Mouse (Mus musculus): ENCODE measurements around the gene Etv3.

Etv3 gene

DNA sequence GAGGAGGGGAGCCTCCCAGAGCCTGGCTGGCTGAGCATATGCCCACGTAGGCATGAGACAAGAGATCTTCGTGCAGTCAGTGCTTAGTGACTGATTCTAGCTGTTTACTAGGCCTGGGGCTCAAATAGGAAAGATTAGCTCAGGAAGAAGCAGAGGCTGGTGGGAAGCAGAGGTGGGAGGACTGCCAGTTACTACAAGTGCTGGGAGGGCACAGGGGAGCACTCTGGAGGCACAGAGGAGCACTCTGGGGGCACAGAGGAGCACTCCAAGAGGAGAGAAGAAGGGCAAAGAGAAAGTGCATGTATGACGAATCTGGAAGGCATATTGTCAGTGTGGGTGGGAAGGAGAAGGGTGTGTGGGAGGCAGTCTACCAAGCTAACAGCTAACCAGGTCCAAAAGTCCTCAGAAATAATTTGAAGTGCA lies 30.9 kb downstream of the Etv3 start:
- DNase-seq (ENCODE audit: low spot score in 2 of 2): no peak

DNA sequence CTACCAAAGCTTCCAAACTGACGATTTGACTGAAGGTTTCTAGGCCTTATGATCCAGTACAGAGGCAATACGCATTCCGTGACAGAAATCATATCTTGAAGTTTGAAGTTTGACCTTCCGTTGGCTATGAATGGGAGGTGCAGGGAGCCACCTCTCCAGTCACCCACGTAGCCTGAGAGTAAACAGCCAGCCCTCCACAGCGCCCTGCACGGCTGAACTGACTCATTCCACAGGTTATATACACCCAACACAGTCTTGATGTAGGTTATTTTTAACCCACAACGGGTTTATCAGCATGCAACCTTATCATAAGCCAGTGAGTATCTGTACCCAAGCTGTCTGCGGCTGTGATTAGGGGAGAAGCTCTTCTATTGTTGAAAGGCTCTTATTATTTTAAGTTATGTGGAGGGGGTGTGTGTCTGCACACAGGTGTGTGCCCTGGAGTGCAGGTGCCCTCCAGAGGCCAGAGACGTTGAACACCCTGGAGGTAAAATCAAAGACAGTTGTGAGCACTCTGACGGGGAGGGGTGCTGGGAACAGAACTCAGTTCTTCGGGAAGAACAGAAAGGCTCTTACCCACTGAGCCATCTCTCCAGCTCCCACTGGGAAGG lies 31.6 kb downstream of the Etv3 start:
- no peak for DNase-seq (ENCODE audit: low spot score in 2 of 2)

DNA sequence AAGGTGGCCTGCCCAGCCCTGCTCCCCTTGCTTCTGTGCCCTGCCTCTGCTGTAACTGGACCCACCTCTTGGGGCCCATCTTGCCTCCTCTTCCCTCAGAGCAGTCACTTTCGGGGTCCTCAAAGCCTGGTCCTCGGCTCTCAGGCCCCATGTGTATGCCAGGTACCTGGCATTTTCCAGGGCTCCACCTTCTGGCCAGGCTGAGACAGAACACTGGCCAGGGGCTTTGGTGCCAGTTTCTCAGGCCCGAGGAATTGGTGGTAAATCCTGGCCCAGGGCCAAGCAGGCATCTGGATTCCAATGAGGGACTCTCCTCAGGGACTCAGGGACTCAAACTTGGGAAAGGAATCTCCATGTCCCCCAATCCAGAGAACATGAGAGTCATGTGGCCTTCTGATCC lies 34.9 kb downstream of the Etv3 start:
- no peak for DNase-seq (ENCODE audit: low spot score in 2 of 2)

DNA sequence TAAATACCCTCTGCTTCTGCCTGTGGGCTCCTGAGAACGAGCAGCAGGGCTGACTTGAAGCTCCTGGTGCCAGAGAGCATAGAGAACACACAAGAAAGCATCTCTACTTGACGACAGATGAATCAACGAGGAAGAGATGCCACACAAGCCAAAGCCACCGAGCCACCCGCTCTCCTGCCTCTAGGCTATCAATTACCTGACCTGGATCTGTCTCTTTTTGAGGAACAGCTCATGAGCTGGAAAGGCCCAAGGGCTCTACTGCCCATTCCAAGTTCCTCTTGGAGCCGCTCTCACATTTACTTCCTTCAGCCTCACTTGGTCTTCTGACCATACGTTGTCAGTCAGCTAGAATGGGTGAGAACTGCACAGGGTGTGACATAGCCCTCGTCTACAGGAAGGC lies 36.2 kb downstream of the Etv3 start:
- DNase-seq (ENCODE audit: low spot score in 2 of 2): no peak

DNA sequence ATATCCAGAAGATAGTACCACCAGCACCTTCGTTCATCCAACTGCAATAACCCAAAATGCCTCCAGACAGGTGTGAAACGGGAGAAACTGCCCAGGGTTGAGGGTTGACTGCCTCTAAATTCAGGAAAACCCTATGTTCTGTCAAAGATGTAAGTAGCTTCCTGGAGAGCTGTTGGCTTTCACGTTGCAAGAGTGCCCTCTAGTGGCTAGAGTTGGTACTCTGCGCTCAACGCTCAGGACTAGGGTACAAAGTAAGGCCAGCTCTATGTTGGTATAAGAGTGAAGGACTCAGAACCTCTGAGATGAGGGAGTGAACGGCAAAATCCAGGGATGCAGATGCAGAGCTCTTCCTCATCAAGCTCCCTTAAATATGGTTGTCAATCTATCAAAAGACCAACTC lies 37.2 kb downstream of the Etv3 start:
- DNase-seq (ENCODE audit: low spot score in 2 of 2): peak; percentile 62 to 78

DNA sequence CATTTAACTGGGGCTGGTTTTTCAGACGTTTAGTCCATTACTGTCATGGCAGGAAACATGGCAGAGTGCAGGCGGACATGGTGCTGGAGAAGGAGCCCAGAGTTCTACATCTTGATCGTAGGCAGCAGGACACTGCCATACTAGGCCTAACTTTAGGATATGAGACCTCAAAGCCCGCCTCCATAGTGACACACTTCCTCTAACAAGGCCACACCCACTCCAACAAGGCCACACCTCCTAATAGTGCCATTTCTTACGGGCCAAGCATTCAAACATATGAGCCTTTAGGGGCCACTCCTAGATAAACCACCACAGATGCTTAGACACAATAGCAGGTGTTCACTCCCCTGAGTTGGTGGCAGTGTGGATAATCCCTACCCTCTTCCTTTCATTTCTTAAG lies 38.3 kb downstream of the Etv3 start:
- DNase-seq (ENCODE audit: low spot score in 2 of 2): no peak

DNA sequence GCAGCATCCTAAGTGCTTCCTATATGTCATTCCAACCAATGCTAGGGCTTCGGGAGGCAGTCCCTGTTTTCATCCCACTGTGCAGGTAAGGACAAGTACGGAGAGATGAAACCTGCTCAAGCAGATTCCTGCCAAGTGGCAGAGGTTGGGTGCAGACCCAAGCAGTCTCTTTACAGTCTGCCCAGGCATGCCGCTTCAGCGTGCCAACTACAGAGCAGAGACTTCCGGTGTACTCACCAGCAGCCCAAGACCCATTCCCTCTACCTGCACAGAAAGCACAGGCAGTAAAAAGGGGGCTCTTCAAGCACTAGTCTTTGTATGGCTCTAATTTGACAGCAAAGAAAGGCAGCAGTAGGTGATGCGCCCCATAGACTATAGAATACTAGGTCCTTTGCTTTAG lies 40.4 kb downstream of the Etv3 start:
- DNase-seq (ENCODE audit: low spot score in 2 of 2): peak in 1 of 2 experiments; percentile 49

DNA sequence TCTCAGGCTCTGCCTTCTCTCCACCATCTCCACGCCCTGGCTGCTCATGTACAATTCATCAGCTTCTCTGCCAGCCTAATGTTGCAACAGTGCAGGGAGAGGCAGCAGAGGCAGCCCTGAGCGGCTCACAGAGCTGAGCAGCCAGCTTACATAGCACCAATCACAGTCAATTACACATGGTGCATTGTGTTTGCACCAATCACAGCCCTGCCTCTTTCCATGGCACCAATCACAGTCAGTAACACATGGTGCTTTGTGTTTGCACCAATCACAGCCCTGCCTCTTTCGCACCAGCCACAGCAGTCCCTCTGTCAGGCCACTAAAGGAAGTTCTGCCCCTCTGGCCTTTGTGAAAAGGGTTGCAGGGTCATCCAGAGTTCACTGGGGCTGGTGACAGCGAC lies 40.9 kb downstream of the Etv3 start:
- DNase-seq (ENCODE audit: low spot score in 2 of 2): peak; percentile 41 to 49

DNA sequence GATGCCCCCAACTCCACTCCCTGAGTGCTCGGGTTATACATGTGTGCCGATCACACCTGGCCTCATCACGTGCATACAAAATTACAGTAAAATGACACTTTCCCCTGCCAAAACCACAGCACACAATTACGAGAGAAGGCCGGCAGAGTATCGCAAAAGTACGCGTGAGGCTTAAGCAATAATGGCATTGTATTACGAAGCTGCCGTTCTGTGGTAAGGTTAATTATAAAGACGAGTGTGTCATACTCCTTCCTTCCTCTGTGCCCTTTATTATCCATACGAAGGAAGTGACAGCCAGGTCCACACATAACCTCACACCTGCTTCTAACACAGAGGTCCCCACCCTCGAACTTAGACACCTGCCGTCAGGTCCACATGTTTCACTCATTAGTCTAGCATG lies 42.3 kb downstream of the Etv3 start:
- DNase-seq (ENCODE audit: low spot score in 2 of 2): no peak

DNA sequence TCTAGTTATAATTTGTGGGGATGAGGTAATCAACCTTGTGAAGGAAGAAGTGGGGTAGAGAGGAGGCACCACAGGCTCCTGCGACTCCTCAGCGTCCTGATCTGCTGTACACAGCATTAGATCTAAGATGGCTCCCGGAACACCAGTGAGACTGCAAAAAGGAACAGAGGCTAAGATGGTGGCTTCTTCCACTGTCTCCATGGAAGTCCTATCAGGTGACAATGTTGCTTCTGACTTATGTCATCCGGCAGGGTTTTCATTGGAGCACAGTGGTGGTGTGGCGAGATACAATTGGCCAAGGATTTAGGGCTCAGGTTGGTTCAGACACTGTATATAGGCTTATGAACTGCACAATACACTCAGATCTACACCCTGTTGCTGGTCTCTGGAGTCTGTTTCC lies 43.5 kb downstream of the Etv3 start:
- no peak for DNase-seq (ENCODE audit: low spot score in 2 of 2)

DNA sequence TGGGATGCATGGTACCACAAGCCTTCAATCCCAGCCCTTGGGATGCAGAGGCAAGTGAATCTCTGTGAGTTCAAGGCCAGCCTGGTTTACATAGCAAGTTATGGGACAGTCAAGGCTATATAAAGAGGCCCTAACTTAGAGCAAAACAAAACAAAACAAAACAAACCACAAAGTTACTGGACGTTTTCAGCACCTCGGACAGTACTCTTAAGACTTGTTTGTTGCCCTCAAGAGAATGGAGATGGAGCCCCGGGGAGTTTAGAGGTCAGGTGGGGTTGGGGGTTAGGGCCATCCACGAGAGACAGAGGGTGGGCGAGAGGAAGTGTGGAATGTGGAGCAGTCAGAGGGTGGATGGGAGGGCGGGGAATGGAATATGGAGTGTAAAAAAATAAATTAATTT lies 50.6 kb downstream of the Etv3 start:
- DNase-seq (ENCODE audit: low spot score in 2 of 2): no peak

DNA sequence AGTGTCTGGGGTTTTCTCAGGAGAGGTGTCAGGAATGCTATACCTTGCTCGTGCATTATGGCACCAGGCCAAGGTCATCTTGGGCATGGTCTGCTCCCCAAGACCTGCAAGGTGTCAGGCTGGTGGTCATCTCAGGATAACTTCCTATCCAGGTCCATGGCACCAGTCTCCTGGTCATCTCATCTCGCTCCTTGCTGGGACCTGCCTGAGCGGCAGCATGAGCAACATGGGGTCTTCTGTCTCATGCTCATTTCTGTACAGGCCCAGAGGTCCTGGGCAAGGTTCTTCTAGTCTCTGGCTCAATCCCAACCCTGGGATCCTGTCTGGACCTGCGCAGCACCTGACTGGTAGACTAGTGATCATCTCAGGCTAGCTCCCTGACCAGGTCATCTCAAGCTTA lies 57.1 kb downstream of the Etv3 start:
- no peak for DNase-seq (ENCODE audit: low spot score in 2 of 2)

All from urinary bladder, adult 18-20 months (tissue).